Mouse (Mus musculus) activated CD4-positive, CD25-positive, alpha-beta regulatory T cell, adult 4 months (primary cell): ENCODE results near the gene Bnc2. TPM values are rescaled to one million over a fixed set of nuclear protein-coding genes. Genes with fewer than 3 reads are reported as not detected.

Experiments used
- ATAC-seq: one replicate; pipeline ENCODE4 v1.8.0; 2017
- polyA plus RNA-seq, 2 experiments: library from polyadenylated mRNA; unstranded; fragments of 100-300 nt; shearing (Covaris generic); gene quantifications; one replicate each; pipeline ENCODE4 v1.2.1; 2017

The Bnc2 gene
- not detected for polyA plus RNA-seq

DNA sequence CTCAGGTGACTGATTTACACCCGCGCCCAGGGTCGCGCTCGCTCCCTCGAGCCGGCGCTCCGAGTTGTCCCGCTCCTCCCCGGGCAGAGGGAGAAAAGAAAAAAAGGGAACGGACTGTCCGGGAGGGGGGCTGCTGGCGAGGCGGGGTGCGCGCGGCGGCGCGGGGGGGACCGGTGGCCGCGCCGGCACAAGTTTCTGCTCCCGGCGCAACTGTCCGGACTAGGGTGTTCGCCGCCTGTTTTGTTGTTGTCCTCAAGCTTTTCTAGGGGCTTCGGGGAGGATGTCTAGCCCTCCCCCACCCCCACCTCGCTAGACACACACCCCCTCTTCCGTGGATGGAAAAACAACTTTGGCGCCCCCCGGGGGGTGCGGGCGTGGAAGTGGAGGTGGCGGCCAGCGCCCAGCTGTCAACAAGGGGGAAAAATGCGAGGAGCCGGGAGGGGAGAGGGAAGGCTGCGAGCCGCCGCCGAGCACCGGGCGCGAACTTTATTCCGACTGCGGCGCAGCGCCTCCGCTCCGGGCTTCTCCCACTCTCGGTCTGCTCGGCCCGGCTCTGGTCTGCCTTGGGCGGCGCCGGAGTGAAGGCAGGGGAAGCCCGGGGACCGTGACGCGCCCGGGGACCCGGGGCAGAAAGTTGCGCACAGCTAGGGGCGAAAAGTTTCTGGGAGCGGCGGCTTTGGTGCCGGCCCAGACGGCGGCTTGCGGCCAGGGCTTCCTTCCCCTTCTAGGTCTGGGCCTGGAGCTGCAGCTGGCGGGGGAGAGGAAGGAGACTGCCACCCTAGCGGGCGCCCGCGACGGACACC is at the start of gene Bnc2:
TSS of gene Bnc2 (minus strand) at position 105 of the 803 bp plus-strand sequence.
- ATAC-seq: no peak

DNA sequence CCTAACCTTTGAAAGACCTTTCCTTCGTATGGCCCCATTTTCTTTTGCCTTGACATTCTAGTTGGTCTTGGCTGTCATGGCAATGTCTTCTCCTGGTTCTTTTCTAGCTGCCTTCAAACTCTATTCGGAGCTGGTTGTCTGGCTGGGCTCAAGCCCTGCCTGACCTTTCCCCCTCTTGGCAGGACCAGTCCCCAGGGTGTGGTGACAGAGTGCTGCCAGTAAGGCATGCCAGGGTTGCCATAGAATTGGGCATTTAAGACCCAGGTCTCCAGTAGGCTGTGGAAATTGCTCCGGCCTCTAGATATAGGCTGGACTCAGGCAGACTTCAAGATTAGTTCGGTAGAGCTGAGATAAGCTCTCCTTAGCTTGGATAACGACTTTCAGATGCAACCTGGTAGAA is 32.9 kb upstream of the Bnc2 start:
- ATAC-seq: no peak

DNA sequence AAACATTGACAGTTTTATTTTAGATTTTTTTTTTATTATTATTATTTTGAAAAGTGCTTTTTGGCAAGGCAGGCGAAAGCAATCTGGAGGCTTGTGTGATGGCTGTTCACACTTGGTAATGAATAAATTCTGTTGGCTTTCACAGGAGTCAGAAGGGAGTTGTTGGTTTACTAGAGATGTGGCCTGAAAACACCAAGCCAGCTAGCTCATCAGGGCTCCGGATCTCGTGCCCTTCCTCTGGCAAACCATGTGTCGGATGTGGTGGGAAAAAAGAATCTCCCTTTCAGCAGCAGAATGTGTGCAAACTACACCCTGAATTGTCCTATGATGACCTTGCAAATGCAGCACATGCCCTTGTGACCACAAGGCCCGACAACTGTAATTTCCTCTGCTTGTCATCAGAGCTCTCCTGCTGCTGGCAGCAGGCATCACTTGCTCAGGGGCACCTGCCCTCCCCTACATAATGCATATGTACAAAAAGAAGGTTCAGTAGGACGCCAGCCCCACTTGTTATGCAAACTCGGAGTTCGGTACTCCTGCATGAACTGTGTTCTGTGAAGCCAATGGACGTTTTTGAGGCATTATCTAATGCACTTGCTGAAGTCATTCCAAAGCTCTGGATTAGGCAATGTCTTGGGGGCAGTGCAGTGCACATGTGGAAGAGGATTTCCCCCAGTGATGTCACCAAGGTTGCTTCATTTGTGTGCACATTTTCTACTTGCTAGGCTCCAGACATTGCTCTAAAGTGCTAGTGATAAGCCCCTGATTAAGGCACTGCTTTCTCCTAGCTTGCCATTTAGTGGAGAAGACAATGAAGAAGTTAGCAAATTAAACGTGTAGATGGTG is 10.7 kb upstream of the Bnc2 start:
- ATAC-seq: no peak

DNA sequence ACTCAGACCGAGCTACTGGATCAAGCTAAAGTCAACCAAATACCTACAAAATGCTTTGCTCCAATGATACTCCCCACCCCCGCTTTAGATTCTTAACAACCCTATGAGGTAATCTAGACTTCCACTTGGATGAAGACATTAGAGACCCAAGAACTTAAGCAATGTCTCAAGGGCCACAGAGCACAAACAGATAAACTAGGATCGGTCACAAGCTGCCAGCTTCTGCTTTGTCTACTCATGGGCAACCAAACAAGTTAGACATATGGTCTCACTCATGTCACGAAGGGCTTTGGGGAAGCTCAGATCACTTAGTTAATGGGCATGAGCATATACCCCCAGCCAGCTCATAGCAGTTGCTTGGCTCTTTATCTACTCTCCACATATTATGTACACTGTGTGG is 9.9 kb upstream of the Bnc2 start:
- ATAC-seq: no peak

GRCm38 (mm10) chr4:84675974-84676315 is 870 bp upstream of the Bnc2 start:
- ATAC-seq: no peak

GRCm38 (mm10) chr4:84674318-84675170 is 531 bp downstream of the Bnc2 start:
- no peak for ATAC-seq

GRCm38 (mm10) chr4:84673681-84674307 is 1.3 kb downstream of the Bnc2 start:
- ATAC-seq: no peak

- no peak for ATAC-seq
Measured at GRCm38 (mm10) chr4:84672181-84672791, 2.8 kb downstream of the Bnc2 start.

DNA sequence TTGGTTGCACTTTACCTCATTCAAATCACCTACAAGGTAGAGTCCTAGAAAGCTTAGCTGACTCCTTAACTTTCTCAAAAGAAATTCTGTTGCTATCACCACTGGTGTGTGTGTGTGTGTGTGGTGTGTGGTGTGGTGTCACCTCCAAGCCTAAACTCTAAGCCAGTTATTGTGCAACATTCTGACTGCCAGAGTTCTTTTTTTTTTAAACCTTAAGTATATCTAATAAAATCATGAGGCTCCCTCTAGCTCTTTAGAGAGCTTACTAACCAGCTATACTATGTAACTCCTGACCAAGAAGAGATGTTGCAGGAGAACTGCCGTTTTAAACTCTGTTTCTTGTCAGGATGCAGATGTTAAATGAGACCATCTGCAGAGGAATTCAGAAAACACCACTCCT is 4.1 kb downstream of the Bnc2 start:
- no peak for ATAC-seq

- no peak for ATAC-seq
Measured at GRCm38 (mm10) chr4:84669650-84670049, 5.4 kb downstream of the Bnc2 start.

DNA sequence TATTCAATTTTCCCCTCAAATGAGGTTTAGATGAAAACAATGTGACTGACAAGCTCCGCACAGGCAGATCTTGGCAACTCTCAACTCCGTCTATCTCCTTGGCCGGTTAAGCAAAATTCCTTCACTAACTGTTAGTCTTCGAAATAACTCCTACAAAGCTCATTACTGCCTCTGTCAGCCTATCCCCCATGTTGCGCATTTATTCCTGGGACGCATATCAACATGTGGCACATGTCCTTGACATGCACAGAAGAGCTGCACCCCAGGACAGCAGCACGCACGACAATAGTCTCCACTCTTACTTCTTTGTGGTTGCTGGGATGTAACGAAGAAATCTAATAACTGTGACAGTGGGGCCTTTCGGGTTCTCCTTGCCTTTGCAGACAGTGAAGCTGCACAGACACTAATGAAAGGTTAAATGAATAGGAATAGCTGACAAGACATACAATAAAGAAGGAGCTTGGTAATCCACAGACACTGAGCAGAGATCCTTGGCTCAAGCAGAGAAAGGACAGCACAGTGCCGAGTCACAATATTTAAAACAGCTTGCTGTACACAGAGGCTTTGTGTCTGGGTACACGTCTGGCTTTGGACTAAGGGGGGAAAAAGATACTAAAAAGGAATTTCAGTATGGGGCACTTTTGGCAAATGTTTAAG is 6.0 kb downstream of the Bnc2 start:
- ATAC-seq: no peak

DNA sequence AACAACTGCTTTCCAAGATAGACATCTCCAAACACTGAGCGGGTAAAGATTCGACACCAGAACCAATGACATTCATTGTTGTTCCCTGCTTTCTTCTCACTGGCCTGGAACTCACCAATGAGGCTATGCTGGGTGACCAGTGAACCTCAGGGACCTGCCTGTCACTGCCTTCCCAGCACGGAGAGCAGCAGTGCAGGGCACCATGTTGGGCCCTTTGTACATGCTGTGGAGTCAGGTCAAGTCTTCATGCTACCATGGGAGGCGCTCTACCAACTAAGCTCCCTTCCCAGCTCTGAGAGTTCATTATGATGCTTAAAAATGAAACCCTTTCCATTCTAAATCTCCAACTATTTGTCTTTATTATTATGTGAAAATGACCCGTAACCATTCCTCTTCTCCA is 6.8 kb downstream of the Bnc2 start:
- no peak for ATAC-seq

- ATAC-seq: no peak
Measured at GRCm38 (mm10) chr4:84662228-84663065, 12.6 kb downstream of the Bnc2 start.

GRCm38 (mm10) chr4:84661341-84661740 is 13.7 kb downstream of the Bnc2 start:
- no peak for ATAC-seq

DNA sequence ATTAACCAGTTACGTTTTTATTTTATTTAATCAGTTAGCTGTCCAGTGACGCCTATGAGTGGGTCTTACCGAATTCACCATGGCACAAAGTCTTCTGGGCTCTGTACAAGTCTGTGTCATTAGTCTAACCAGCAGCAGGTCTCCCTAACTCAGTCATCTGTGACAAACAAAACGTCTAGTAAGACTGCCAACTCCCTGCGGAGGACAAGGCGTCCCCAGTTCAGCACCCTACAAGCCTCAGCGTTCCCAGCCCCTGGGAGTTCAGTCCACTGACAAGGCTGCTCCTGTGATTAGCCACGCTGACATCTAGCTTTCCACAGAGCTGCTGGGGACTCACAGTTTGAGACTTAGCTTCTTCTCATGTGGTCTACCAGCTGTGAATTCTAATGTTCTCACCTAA is 23.3 kb downstream of the Bnc2 start:
- ATAC-seq: no peak

GRCm38 (mm10) chr4:84646576-84646975 is 28.5 kb downstream of the Bnc2 start:
- ATAC-seq: no peak

GRCm38 (mm10) chr4:84639166-84639565 is 35.9 kb downstream of the Bnc2 start:
- no peak for ATAC-seq

GRCm38 (mm10) chr4:84637641-84638040 is 37.4 kb downstream of the Bnc2 start:
- ATAC-seq: no peak

DNA sequence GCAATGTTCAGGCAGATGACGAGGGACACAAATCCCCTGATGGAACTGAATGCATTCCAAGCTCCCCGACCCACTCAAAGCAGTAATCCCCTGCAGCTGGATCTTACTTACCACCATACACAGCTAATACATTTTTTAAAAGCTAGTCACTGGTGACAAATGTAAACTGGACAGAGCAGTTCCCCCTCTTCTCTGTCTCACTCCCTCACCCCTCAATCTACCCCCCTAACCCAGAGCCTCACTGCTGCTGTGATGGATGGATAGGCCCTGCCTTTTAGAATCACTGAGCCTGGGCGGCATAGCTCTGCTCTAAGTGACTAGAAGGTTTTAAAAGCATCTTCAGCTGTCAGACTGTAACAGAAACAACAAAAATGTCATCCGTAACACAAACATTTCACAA is 40.3 kb downstream of the Bnc2 start:
- no peak for ATAC-seq

- no peak for ATAC-seq
Measured at GRCm38 (mm10) chr4:84633991-84634390, 41.1 kb downstream of the Bnc2 start.
